Mouse (Mus musculus) thymus, adult 2 months (tissue): ENCODE data around the gene Gskip. TPM values are rescaled to one million over a fixed set of nuclear protein-coding genes. Genes with fewer than 3 reads are reported as not detected.

Experiments
- DNase-seq: peaks from one replicate; pipeline ENCODE4 v3.0.0; 2021
- H3K27ac ChIP-seq: fragments of 200-500 bp; 2 replicates; pipeline ENCODE4 v1.5.1; 2012; ENCODE audit warnings: low read length, control low read depth; ENCODE audit not compliant: control insufficient read depth, insufficient read depth
- H3K27me3 ChIP-seq: fragments of 200-500 bp; 2 replicates; pipeline ENCODE4 v1.6.1; 2012; ENCODE audit warnings: mild to moderate bottlenecking, low read length, moderate library complexity, mixed read lengths; ENCODE audit not compliant: control insufficient read depth, insufficient read depth
- H3K36me3 ChIP-seq: fragments of 200-500 bp; 2 replicates; pipeline ENCODE4 v1.6.1; 2012; ENCODE audit warnings: mild to moderate bottlenecking, low read length, moderate library complexity; ENCODE audit not compliant: control insufficient read depth, insufficient read depth
- H3K4me1 ChIP-seq: fragments of 200-500 bp; replicated peaks from 2 replicates; pipeline ENCODE4 v1.6.1; 2012; ENCODE audit warnings: low read length; ENCODE audit not compliant: control insufficient read depth, insufficient read depth
- H3K4me3 ChIP-seq: fragments of 200-500 bp; 2 replicates; pipeline ENCODE4 v1.5.1; 2012; ENCODE audit warnings: mild to moderate bottlenecking, low read length, control low read depth, moderate library complexity; ENCODE audit not compliant: control insufficient read depth, insufficient read depth
- CTCF ChIP-seq: fragments of 200-500 bp; IDR thresholded peaks from 2 replicates; pipeline ENCODE4 v1.5.1; 2012; ENCODE audit warnings: mild to moderate bottlenecking, control low read depth, low read length, moderate library complexity, borderline replicate concordance; ENCODE audit not compliant: control insufficient read depth, poor library complexity, insufficient read depth; ENCODE audit errors: extremely low read depth
- POLR2A ChIP-seq: fragments of 200-500 bp; IDR thresholded peaks from 2 replicates; pipeline ENCODE4 v1.6.1; 2012; ENCODE audit warnings: mild to moderate bottlenecking, low read length, control low read depth, moderate library complexity; ENCODE audit not compliant: control insufficient read depth, poor library complexity, insufficient read depth; ENCODE audit errors: extremely low read depth
- WGBS: fragments of 180-500 bp; shearing (Covaris S2); methylation state at CpG from one replicate; pipeline ENCODE4 v1.1.7; 2018; 5-methylcytosine and 5-hydroxymethylcytosine counted together
- polyA plus RNA-seq: library from polyadenylated mRNA; depleted of rRNA; stranded (reverse); fragments of >200 nt; gene quantifications from 2 replicates; pipeline ENCODE4 v1.2.3, GENCODE M21; 2012; rRNA removed

Gskip gene
- polyA plus RNA-seq, 1 experiment: 12.6 TPM

GRCm38 (mm10) chr12:105739656-105740055, 55.0 kb downstream of the Gskip start:
- Histone ChIP-seq H3K27me3 (no peaks in the 10 kb centered on the region), H3K36me3 (no peaks in the 10 kb centered on the region), H3K4me3 (no peak overlapping the region), H3K4me1 (no peaks in the 10 kb centered on the region), H3K27ac (no peak overlapping the region)
- no peak for TF ChIP-seq POLR2A
- TF ChIP-seq CTCF: no peak
- DNase-seq: no peak
- WGBS: 95% methylated on average over 8 of the region's 8 CpGs

- Histone ChIP-seq H3K27me3 (no peaks in the 10 kb centered on the region), H3K4me3 (no peak overlapping the region), H3K27ac (no peak overlapping the region), H3K36me3 (no peaks in the 10 kb centered on the region), H3K4me1 (no peaks in the 10 kb centered on the region)
- 90% methylated on average over 5 of the region's 5 CpGs for WGBS
- no peak for TF ChIP-seq POLR2A
- TF ChIP-seq CTCF: no peak
- no peak for DNase-seq
Observed at GRCm38 (mm10) chr12:105748114-105748513, 63.5 kb downstream of the Gskip start.

Other genes with a start within 250 kb of the Gskip start
- 1.1 and 1.2 TPM in 2 replicates for gene D430019H16Rik, start 231.0 kb upstream of the Gskip start, polyA plus RNA-seq
- gene Bdkrb2, start 121.6 kb upstream of the Gskip start, polyA plus RNA-seq: 0.92 and 1.4 TPM in 2 replicates
- gene Bdkrb1, start 81.7 kb upstream of the Gskip start, polyA plus RNA-seq: 1.6 and 2.3 TPM in 2 replicates
- gene Atg2b, start 382 bp downstream of the Gskip start, polyA plus RNA-seq: 25.6 and 28.3 TPM in 2 replicates
- gene Ak7, start 21.1 kb downstream of the Gskip start, polyA plus RNA-seq: 0.13 and 0.20 TPM in 2 replicates
- 91.1 and 114 TPM in 2 replicates for gene Papola, start 99.9 kb downstream of the Gskip start, polyA plus RNA-seq